Mouse (Mus musculus): ENCODE measurements around the gene Leprot. TPM values are rescaled to one million over a fixed set of nuclear protein-coding genes. Genes with fewer than 3 reads are reported as not detected.

Leprot gene
- polyA plus RNA-seq, 1 experiment from 2014 or later, result 77.5 TPM

GRCm38 (mm10) chr4:101694529-101694928 lies 47.0 kb downstream of the Leprot start:
- no peaks in the 10 kb centered on the region for H3K36me3 ChIP-seq

DNA sequence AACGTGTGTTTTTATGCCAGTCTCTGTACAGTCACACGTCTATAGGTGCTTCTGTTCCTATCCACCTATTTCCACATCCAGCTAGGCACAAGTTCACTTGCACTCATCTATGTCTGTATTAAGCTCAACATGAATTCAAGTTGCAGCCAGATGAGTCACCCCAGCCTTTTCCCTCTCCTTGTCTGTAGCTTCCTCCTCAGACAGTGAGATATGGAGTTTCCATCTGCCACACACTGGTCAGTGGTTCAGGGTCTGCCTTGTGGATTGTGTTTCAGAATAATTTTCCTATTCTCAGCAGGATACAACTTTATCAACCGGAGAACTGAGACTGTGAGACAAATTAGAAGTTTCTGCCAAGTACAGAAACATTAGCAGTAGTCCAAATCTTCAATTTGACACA lies 49.7 kb downstream of the Leprot start:
- H3K36me3 ChIP-seq, result no peaks in the 10 kb centered on the region
- no peaks in the 10 kb centered on the region for H3K4me1 ChIP-seq
- H3K9ac ChIP-seq (replicated peaks), result no peak overlapping the region
- WGBS, result 93% methylated on average over 3 of the region's 3 CpGs
- H3K4me2 ChIP-seq, result no peak overlapping the region
- H3K4me3 ChIP-seq (replicated peaks), result no peak overlapping the region
- no peaks in the 10 kb centered on the region for H3K27me3 ChIP-seq (replicated peaks)
- ATAC-seq (ENCODE audit: low FRiP score), result no peak
- no peak overlapping the region for H3K27ac ChIP-seq (replicated peaks)
- H3K9me3 ChIP-seq (replicated peaks), result no peaks in the 10 kb centered on the region

More at GRCm38 (mm10) chr4:101694529-101694928, 47.0 kb downstream of the Leprot start:
- Histone ChIP-seq H3K4me3 (replicated peaks) (no peak overlapping the region), H3K4me2 (no peak overlapping the region), H3K9ac (replicated peaks) (no peak overlapping the region), H3K4me1 (no peaks in the 10 kb centered on the region), H3K27me3 (replicated peaks) (no peaks in the 10 kb centered on the region), H3K27ac (replicated peaks) (no peak overlapping the region), H3K9me3 (replicated peaks) (no peaks in the 10 kb centered on the region)
- no peak for ATAC-seq (ENCODE audit: low FRiP score)
- WGBS, result 70% methylated on average over 6 of the region's 6 CpGs

DNA sequence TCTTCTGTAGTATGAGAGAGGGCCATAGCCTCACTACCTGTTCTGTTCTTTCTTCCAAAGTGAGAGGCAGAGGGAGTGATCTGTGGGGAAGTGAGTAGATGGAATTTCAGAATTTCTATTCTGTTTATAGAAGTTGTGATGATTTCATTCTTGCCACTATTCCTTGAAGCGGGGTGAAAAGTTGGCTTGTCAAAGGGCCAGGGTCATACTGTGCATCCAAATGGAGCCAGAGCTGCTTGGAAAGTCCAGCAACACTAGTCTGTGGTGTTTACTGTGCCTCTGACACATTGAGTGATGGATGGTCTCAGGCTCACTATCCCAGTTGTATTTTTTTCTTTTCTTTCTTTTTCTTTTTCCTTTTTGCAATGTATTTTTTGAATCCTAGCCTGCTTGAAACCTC lies 51.9 kb downstream of the Leprot start:
- H3K27ac ChIP-seq (replicated peaks), result no peak overlapping the region

DNA sequence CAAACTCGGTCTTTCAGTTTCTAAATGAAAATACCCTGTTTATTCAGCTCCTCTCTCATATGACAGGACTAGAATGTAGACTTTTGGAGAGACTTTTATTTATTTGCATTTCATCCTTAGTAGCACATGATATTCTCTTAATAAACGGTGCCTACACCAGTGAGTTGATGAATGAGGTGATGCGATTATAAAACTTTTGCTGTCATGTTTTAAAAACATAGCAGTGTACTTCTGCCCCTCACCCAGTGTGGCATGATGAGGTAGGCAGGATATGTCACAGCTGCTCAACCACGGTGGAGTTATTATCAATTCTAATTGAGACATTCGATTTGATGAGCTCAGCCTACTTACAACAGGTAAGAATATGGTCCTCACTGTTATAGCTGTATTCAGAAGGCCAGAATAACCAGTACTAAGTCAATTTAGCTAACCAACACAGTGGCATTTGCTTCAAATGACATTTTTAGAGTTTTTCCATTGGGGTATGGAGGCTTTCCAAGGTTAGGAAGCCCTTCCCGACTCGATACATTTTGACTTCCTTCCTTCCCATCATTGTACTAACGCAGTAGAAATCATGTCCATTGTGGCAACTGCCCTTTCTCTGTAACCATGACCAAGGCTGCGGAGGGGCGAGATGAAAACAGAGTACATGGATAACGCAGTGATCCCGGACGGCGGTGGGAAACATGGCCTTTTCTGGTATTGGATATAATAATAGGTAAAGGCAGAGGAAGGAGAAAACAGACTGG lies 53.5 kb downstream of the Leprot start:
- no peak overlapping the region for H3K27ac ChIP-seq (replicated peaks)
- no peak overlapping the region for H3K4me2 ChIP-seq
- no peak overlapping the region for H3K4me3 ChIP-seq (replicated peaks)
- no peaks in the 10 kb centered on the region for H3K4me1 ChIP-seq
- no peak for ATAC-seq (ENCODE audit: low FRiP score)
- WGBS, result 93% methylated on average over 14 of the region's 14 CpGs
- H3K9me3 ChIP-seq (replicated peaks), result no peaks in the 10 kb centered on the region
- no peak overlapping the region for H3K9ac ChIP-seq (replicated peaks)
- no peaks in the 10 kb centered on the region for H3K27me3 ChIP-seq (replicated peaks)
- H3K36me3 ChIP-seq, result no peaks in the 10 kb centered on the region

More for the DNA sequence above, 51.9 kb downstream of the Leprot start:
- Histone ChIP-seq H3K36me3 (no peaks in the 10 kb centered on the region), H3K4me2 (no peak overlapping the region), H3K27me3 (replicated peaks) (no peaks in the 10 kb centered on the region), H3K4me3 (replicated peaks) (no peak overlapping the region), H3K9ac (replicated peaks) (no peak overlapping the region), H3K9me3 (replicated peaks) (no peaks in the 10 kb centered on the region), H3K4me1 (no peaks in the 10 kb centered on the region)
- 79% methylated on average over 1 of the region's 1 CpGs for WGBS
- ATAC-seq (ENCODE audit: low FRiP score), result no peak

- no peak for ATAC-seq (ENCODE audit: low FRiP score)
- Histone ChIP-seq H3K4me2 (no peak overlapping the region), H3K27me3 (replicated peaks) (no peaks in the 10 kb centered on the region), H3K4me3 (replicated peaks) (no peak overlapping the region), H3K9me3 (replicated peaks) (no peaks in the 10 kb centered on the region), H3K9ac (replicated peaks) (no peak overlapping the region), H3K27ac (replicated peaks) (no peak overlapping the region), H3K4me1 (no peaks in the 10 kb centered on the region), H3K36me3 (no peaks in the 10 kb centered on the region)
- 88% methylated on average over 9 of the region's 9 CpGs for whole genome bisulfite sequencing
These were observed 57.8 kb downstream of the Leprot start for GRCm38 (mm10) chr4:101705325-101705724.

GRCm38 (mm10) chr4:101707234-101707633 lies 59.7 kb downstream of the Leprot start:
- H3K9me3 ChIP-seq (replicated peaks), result no peaks in the 10 kb centered on the region
- H3K27me3 ChIP-seq (replicated peaks), result no peaks in the 10 kb centered on the region
- no peak overlapping the region for H3K9ac ChIP-seq (replicated peaks)
- 69% methylated on average over 2 of the region's 2 CpGs for WGBS
- H3K27ac ChIP-seq (replicated peaks), result no peak overlapping the region
- no peaks in the 10 kb centered on the region for H3K36me3 ChIP-seq
- H3K4me2 ChIP-seq, result no peak overlapping the region
- no peak for ATAC-seq (ENCODE audit: low FRiP score)
- no peak overlapping the region for H3K4me3 ChIP-seq (replicated peaks)
- H3K4me1 ChIP-seq, result no peaks in the 10 kb centered on the region

DNA sequence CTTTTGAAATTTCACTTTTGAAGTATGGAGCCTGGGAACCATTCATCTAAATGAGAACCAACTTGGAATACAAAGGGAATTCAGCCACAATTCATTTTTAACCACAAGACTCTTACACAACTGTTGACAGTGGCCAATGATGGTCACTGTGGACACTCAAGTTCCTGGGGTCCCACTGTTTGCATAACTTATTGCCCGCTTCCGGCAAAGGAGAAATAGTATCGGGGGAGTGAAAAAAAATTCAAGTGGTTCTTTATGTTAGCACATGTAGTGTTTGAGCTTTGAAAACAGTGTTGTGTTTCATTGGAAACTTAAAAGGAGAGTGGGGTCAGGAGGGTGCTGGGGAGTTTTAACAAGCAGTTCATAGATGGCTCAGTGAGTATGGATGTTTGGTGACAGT lies 60.4 kb downstream of the Leprot start:
- no peaks in the 10 kb centered on the region for H3K4me1 ChIP-seq
- no peak overlapping the region for H3K4me3 ChIP-seq (replicated peaks)
- H3K27me3 ChIP-seq (replicated peaks), result no peaks in the 10 kb centered on the region
- no peaks in the 10 kb centered on the region for H3K9me3 ChIP-seq (replicated peaks)
- H3K9ac ChIP-seq (replicated peaks), result no peak overlapping the region
- no peak overlapping the region for H3K27ac ChIP-seq (replicated peaks)
- H3K36me3 ChIP-seq, result no peaks in the 10 kb centered on the region
- no peak for ATAC-seq (ENCODE audit: low FRiP score)
- WGBS, result 71% methylated on average over 3 of the region's 3 CpGs
- no peak overlapping the region for H3K4me2 ChIP-seq

Other genes with a start within 250 kb of the Leprot start
- 7.4 and 7.8 TPM in 2 replicates for gene Ak4, start 228.4 kb upstream of the Leprot start, polyA plus RNA-seq (2015; fragmentation: Nextera tagmentation; extraction: Ambion mirVana)
- 51.7 and 57.4 TPM in 2 replicates for gene Dnajc6, start 151.1 kb upstream of the Leprot start, polyA plus RNA-seq (2015; fragmentation: Nextera tagmentation; extraction: Ambion mirVana)
- 3.0 and 3.8 TPM in 2 replicates for gene Lepr, start 69.7 kb downstream of the Leprot start, polyA plus RNA-seq (2015; fragmentation: Nextera tagmentation; extraction: Ambion mirVana)
- gene B020004J07Rik, start 196.3 kb downstream of the Leprot start, polyA plus RNA-seq (2015; fragmentation: Nextera tagmentation; extraction: Ambion mirVana), result not detected in 2 replicates
- gene C130073F10Rik, start 246.1 kb downstream of the Leprot start, polyA plus RNA-seq (2015; fragmentation: Nextera tagmentation; extraction: Ambion mirVana), result not detected in 2 replicates